Mouse (Mus musculus) embryonic fibroblast, embryonic 13.5 days (primary cell): ENCODE results near the gene Itgal.
"Not testable (repeated sequence)": the region's sequence is repeated elsewhere in the genome, so short reads cannot be mapped to it uniquely, and the experiment has no call there.

ENCODE experiments used
- CTCF ChIP-seq: IDR thresholded peaks from 2 replicates; pipeline ENCODE4 v1.5.1; 2011; ENCODE audit warnings: mild to moderate bottlenecking, control low read depth, low read length, moderate library complexity, borderline replicate concordance; ENCODE audit not compliant: insufficient read depth
- POLR2A ChIP-seq: IDR thresholded peaks from 2 replicates; pipeline ENCODE4 v1.6.1; 2011; ENCODE audit warnings: low read depth, mild to moderate bottlenecking, control low read depth, low read length, moderate library complexity

DNA sequence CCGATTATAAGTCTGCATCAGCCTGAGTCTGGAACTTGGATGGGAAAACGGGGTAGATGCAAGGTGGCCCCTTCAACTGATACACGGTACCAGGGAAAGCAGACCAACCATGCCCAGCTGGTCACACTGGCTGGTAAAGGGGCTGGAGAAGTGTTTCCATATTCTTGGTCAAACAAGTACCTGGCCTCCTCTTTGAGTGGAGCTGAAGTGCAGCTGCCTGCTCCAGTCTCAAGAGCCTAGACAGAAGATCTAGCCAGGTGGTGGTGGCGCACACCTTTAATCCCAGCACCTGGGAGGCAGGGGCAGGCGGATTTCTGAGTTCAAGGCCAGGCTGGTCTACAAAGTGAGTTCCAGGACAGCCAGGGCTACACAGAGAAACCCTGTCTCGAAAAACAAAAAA lies 45.8 kb downstream of the Itgal start:
- TF ChIP-seq CTCF, POLR2A: not testable (repeated sequence)
